Mouse (Mus musculus): ENCODE data around the gene Jrkl. TPM values are rescaled to one million over a fixed set of nuclear protein-coding genes. Genes with fewer than 3 reads are reported as not detected.

The Jrkl gene
- polyA plus RNA-seq, 1 experiment, result 10.4 TPM

Other genes with a start within 250 kb of the Jrkl start
- 33.1 and 34.8 TPM in 2 replicates for gene Ccdc82, start 1.1 kb upstream of the Jrkl start, polyA plus RNA-seq (2012; rRNA removed)
- 14.1 and 17.7 TPM in 2 replicates for gene Maml2, start 52.1 kb upstream of the Jrkl start, polyA plus RNA-seq (2012; rRNA removed)
- not detected in 2 replicates for gene Gm17571, start 200.9 kb upstream of the Jrkl start, polyA plus RNA-seq (2012; rRNA removed)

Measured in urinary bladder, adult 2 months (tissue).